Mouse (Mus musculus) midbrain, embryonic 14.5 days (tissue): Measurements from ENCODE around the gene Sntg2. TPM values are rescaled to one million over a fixed set of nuclear protein-coding genes. Genes with fewer than 3 reads are reported as not detected.

Experiments used
- ATAC-seq: fragments of 200-750 bp; cut with Nextera tagmentation; 2 replicates; pipeline ENCODE4 v1.8.0; 2017; ENCODE audit warnings: moderate number of reproducible peaks, moderate library complexity; ENCODE audit not compliant: low FRiP score, low TSS enrichment
- DNase-seq: peaks from one replicate; pipeline ENCODE4 v3.0.0-alpha.2; 2015
- H3K27ac ChIP-seq: fragments of 300-500 bp; sonication (generic); replicated peaks from 2 replicates; pipeline ENCODE4 v1.5.1; 2014; ENCODE audit warnings: mild to moderate bottlenecking, low read depth, low read length, moderate library complexity
- H3K27me3 ChIP-seq: fragments of 300-500 bp; sonication (generic); 2 replicates; pipeline ENCODE4 v1.6.1; 2014; ENCODE audit warnings: low read length, control low read depth, mixed read lengths; ENCODE audit not compliant: control insufficient read depth, insufficient read depth
- H3K36me3 ChIP-seq: fragments of 300-500 bp; sonication (generic); 2 replicates; pipeline ENCODE4 v1.6.1; 2014; ENCODE audit warnings: low read length, control low read depth; ENCODE audit not compliant: control insufficient read depth, insufficient read depth
- H3K4me1 ChIP-seq: fragments of 300-500 bp; sonication (generic); 2 replicates; pipeline ENCODE4 v1.6.1; 2014; ENCODE audit warnings: mild to moderate bottlenecking, antibody characterized with exemption, low read length, control low read depth; ENCODE audit not compliant: control insufficient read depth, insufficient read depth
- H3K4me2 ChIP-seq: fragments of 300-500 bp; sonication (generic); 2 replicates; pipeline ENCODE4 v1.6.1; 2014; ENCODE audit warnings: mild to moderate bottlenecking, low read length, moderate library complexity
- H3K4me3 ChIP-seq: fragments of 300-500 bp; sonication (generic); replicated peaks from 2 replicates; pipeline ENCODE4 v1.5.1; 2014; ENCODE audit warnings: low read depth, low read length
- H3K9ac ChIP-seq: fragments of 300-500 bp; sonication (generic); replicated peaks from 2 replicates; pipeline ENCODE4 v1.6.1; 2014; ENCODE audit warnings: mild to moderate bottlenecking, low read length, moderate library complexity
- H3K9me3 ChIP-seq: fragments of 300-500 bp; sonication (generic); 2 replicates; pipeline ENCODE4 v1.6.1; 2016; ENCODE audit warnings: low read length, control low read depth, mixed read lengths; ENCODE audit not compliant: control insufficient read depth
- WGBS: fragments of 180-500 bp; shearing (Covaris S2); extraction: QIAGEN DNeasy Blood & Tissue Kit; methylation state at CpG from one replicate; pipeline ENCODE4 v1.1.7; 2014; 5-methylcytosine and 5-hydroxymethylcytosine counted together
- polyA plus RNA-seq: library from polyadenylated mRNA; unstranded; fragments of >200 nt; fragmentation: Nextera tagmentation; extraction: Ambion mirVana; gene quantifications from 2 replicates; pipeline ENCODE4 v1.2.1, GENCODE M21; 2014

Gene Sntg2
- polyA plus RNA-seq, 1 experiment from 2014 or later, result 4.9 TPM

DNA sequence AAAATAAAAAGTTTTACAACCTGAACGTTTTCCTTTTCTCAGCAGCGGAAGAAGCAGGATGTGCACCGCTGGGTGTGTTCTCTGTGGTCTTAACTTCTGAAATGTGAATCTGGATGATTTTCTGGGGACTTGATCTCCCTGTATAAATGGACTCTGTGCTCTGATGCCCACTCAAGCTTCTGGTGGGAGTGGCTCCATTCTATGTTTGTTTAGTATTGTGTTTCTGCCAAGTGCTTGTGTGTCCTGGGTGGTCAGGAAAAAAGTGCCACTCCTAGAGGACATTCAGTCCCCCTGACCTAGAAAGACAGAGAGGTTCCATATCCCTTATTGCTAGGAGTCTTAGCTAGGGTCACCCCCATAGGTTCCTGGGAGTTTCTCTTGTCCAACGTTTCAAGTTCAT, 240.7 kb downstream of the Sntg2 start, which contains the start of gene Tpo:
Gene Tpo (minus strand): TSS at position 101 of the 400 bp plus-strand sequence.
- Histone ChIP-seq H3K27me3 (no peaks in the 10 kb centered on the region), H3K4me2 (no peak within 1 kb of the TSS), H3K36me3 (no peaks in the 10 kb centered on the region), H3K27ac (no peak within 1 kb of the TSS), H3K9ac (no peak within 1 kb of the TSS), H3K4me3 (no peak within 1 kb of the TSS), H3K4me1 (peaks cover 5% of the 10 kb centered on the region; the same call in 1 of the 2 replicates), H3K9me3 (no peaks in the 10 kb centered on the region)
- ATAC-seq (no peak), DNase-seq (no peak)
- WGBS, result 84% methylated on average over 4 of the region's 4 CpGs

- Histone ChIP-seq H3K9me3 (no peaks in the 10 kb centered on the region), H3K4me3 (no peak overlapping the region), H3K27ac (peak overlapping the region; percentile 64; the same call in 1 of the 2 replicates), H3K4me2 (no peak overlapping the region), H3K4me1 (peaks cover 5% of the 10 kb centered on the region; the same call in 1 of the 2 replicates), H3K36me3 (no peaks in the 10 kb centered on the region), H3K9ac (no peak overlapping the region), H3K27me3 (no peaks in the 10 kb centered on the region)
- DNase-seq (no peak), ATAC-seq (no peak)
- WGBS, result 62% methylated on average over 6 of the region's 6 CpGs
These were observed 243.8 kb downstream of the Sntg2 start for GRCm38 (mm10) chr12:30129411-30129716.

DNA sequence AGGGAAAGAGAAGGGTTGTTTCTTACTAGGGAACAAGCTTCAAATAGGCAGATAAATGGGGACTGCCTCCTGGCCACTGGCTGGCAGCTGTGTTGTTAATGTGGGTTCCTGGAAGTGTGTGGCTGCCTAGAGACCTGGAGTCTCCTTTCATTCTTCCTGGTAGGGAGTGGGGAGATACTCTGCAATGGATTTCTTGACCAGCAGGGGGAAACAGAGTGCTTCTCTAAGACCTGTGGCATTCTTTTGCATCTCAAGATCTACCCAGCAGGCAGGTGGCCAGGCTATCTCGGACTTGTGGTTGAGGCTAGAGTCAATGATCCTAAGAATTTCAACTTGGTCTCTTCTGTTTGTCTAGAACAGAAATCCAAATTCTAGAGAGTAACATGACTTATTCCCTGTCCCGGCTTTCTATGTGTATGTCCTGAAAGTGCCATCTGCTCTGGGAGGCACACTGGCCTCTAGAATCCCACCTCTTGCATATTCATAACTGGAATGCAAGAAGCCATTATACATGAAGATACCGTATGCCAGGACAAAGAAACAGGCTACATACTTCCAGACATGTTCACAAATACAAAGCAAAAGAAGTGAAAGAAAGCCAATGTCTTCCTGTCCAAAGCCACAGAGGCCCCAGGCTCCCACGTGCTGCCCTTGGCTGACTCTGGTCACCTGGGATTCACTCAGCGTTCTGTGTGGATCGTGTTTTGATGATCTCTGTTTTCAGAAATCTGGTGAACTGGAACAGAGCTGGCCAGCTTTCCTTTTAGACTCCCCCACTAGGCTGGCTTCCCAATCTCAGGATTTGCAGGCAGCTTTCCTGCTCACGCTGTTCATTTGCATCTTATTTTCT, 244.4 kb downstream of the Sntg2 start:
- Histone ChIP-seq H3K27ac (peak overlapping the region; percentile 64), H3K4me1 (peaks cover 5% of the 10 kb centered on the region; the same call in 1 of the 2 replicates), H3K4me2 (no peak overlapping the region), H3K9ac (no peak overlapping the region), H3K4me3 (no peak overlapping the region), H3K27me3 (no peaks in the 10 kb centered on the region), H3K9me3 (no peaks in the 10 kb centered on the region), H3K36me3 (no peaks in the 10 kb centered on the region)
- WGBS, result 38% methylated on average over 7 of the region's 7 CpGs
- peak; percentile 83 for DNase-seq
- peak; percentile 68 for ATAC-seq

Other genes with a start within 250 kb of the Sntg2 start
- gene Tpo, start 240.8 kb downstream of the Sntg2 start, polyA plus RNA-seq, result 0.14 and 0.35 TPM in 2 replicates
- gene Tmem18, start 211.1 kb upstream of the Sntg2 start, polyA plus RNA-seq, result 31.2 and 34.9 TPM in 2 replicates